Mouse (Mus musculus): Measurements from ENCODE around the gene Foxn1.

The Foxn1 gene

GRCm38 (mm10) chr11:78324965-78325364, 61.4 kb downstream of the Foxn1 start:
- peak; percentile 46 for DNase-seq

DNA sequence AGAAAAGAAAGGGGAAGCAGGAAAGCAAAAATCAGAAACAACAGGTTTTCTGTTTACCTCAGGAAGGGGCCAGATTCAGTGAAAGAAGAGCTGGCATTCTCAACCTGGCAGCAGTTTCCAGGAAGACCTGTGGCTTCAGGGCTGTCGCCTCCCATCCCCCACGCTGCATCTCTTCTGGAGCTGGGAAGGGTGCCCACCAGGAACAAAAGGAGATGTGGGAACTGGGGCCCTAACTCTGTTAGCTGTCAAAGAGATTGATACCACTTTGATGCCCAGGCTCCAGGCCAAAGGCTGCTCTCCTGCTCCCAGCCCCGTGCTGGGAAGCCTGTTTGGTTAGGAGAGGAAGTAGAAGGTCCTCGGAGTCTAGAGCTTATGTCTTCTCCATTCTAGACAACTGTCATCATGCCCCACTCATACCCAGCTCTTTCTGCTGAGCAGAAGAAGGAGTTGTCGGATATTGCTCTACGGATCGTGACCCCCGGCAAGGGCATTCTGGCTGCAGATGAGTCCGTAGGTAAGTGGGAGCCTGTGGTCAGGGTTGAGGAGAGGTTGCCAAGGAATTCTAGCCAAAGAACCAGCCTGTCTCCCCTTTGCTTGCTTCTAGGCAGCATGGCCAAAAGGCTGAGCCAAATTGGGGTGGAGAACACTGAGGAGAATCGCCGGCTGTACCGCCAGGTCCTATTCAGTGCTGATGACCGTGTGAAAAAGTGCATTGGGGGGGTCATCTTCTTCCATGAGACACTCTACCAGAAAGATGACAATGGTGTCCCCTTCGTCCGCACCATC, 62.2 kb downstream of the Foxn1 start:
- DNase-seq = peak; percentile 69

GRCm38 (mm10) chr11:78322860-78323259, 63.5 kb downstream of the Foxn1 start, which contains the start of gene Aldoc:
Gene Aldoc, plus strand, starts transcription at chr11:78322968.
- DNase-seq = peak; percentile 96

GRCm38 (mm10) chr11:78322076-78322831, 64.1 kb downstream of the Foxn1 start:
- peak; percentile 24 for DNase-seq

GRCm38 (mm10) chr11:78318411-78318810, 67.9 kb downstream of the Foxn1 start:
- no peak for DNase-seq

DNA sequence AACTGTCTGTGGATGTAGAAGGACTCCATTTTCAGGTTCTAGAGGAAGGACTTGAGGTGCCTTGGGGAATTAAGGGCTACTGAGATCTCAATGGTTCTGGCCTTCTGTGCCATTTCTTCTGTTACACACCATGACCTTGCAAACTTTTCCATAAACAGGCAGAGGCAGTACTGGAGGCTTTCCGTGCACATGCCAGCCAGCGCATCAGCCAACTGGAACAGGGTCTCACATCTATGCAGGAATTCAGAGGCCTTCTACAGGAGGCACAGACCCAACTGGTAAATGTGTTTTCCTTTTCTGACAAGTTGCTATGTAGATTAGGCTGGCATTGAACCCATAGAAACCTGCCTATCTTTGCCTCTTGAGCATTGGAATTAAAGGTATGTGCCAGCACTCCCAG, 72.7 kb downstream of the Foxn1 start:
- no peak for DNase-seq

DNA sequence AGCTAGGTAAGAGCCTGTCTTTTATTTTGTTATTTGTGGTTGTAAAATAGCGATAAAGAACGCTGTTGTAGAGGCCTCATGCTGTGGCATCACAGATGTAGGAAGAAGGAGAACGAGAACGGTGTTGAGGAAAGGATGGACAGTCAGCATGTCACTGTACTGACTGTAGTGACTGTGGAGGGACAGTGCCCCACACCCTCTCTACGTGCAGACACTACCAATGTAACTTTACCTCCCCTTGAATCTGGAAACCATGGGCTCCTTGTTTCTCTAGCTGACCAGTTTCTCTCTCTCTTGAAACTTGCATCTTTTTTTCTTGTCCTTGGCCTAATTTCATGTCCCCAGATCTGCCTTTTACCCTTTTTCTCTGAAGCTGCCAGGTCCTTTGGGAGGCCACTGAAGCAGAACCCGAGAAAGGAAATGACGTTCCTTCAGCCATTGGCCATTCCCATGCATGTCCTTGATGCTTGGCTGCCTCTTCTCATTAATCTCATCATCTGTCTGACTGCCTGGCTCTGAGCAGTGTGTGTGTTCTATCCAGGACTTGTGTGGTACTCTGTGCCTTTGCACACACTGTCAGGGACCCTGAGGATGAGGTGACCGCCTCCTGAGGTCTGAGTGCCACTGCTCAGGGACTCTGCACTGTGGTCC, 75.4 kb downstream of the Foxn1 start:
- DNase-seq = no peak
